Mouse (Mus musculus) MEL-GATA-1-ER (cell line): ENCODE measurements around the gene Gm10260.

Source experiments
- DNase-seq: peaks from one replicate; pipeline ENCODE4 v3.0.0-alpha.2; 2012; ENCODE audit warnings: low read depth; ENCODE audit errors: extremely low read depth

Gm10260 gene

DNA sequence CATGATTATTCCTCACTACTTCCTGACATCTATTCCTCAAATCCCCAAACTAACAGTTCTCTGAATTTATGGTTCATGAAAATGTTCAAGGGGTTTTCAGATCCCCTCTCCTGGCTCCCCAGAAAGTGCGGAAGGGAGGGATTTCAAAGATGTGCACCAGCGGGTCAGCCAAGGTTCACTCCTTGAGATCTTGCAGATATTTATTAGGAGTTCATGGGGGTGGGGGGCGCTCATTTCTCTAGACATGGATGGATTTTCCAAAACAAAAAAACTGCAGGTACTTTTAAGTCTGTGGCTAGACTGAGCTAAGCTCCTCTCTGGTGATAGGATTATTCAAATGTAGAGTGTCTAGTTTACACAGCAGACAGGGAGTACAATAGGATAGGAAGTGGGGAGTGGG is 8.4 kb upstream of the Gm10260 start:
- no peak for DNase-seq

DNA sequence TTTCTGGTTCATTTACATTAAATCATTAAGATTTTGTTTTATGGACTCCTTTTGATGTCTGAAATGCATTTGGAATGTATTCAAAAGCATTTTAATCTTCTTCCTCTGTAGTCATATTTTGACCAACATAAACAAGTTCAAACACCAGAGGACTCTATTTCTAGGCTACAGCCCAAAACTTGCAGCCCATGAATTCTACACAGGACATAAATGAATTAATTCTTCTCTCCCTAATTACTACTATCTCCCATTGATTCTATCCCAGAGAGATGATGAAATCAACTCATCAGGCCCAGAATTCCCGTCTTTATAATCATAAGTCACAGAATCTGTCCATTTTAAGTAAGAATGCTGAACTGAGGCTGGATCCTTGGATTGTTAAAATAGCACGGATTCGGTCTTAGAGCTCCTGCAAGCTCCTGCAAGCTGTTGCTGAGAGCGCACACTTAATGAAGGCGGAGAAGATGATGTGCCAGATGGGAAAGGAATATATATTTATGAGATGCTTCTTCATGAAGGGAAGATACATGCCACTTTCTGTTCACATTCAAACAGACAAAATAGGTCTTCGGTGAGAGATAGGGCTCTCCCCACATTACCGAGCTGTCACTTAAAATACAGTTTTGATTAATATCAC is 7.7 kb upstream of the Gm10260 start:
- DNase-seq: no peak

DNA sequence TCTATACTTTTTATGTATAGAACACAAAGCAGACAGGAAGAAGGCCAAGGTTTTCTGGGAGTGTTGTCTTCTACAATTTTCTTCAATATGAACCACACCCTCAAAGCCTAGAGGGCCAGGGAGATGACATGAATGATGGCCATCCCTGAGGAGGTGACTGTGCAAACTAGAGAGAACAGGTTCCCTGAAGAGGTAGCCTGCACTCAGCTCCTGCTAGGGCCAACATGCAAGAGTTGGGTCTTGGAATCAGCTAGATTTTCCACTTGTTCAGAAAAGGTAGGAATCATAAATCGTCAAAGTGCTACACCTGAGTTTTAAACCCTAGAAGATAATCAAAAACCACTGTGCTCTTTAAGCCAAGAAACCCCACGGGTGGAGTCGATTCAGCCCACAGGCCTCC is 6.2 kb upstream of the Gm10260 start:
- no peak for DNase-seq

DNA sequence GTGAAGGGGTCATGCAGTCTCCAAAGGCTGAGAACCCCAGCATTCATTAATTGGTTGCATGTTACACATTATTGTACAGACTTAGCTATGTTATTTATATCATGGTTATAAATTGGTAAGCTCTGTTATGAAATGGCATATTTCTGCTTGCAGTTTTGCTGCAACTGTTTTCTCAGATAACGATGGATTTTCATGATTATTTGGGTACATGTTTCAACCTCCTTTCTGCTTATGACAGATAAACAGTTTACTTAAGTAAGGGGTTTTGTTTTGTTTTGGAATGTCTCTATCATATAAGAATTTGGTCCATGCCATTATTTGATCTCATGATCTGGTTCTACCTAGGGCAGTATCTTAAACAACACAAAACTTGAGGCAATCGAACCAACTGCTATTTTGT is 5.5 kb upstream of the Gm10260 start:
- no peak for DNase-seq

DNA sequence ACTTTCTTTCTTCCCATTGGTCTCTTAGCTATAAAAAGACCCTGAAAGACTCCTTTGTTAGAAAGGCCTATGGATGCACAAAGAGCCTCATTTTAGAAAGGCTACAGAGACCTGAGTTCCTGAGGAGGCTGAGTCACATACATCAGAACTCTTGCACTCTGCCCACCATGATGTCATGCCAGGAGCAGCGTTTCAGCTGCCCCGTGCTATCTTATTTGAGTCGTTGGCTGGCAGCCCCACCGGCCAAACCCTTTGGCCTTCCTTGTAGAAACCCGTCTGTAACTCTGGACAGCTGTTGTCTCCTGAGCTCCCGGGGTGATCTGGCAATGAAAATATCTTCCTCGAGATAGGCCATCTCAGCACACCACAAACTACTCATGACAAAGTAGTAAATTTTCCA is 3.6 kb upstream of the Gm10260 start:
- no peak for DNase-seq

DNA sequence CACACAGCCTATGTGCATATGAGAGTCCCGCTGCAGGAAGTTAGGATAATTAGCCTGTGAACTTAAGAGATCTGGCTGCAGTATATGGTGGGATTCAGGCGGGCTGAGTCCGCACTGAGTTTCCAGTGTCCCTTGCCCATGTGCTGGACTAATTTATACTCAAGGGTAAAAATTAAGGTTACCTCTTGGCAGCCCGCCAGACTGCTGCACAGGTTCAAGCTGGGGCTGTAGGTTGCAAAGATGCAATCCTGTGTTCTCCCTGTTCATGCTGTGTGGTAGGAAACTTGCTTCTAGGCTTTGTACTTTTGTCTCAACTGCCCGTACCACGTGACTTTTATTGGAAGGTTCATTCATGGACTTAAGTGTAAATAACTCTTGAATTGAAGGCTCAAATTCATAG is 3.0 kb upstream of the Gm10260 start:
- DNase-seq: no peak

DNA sequence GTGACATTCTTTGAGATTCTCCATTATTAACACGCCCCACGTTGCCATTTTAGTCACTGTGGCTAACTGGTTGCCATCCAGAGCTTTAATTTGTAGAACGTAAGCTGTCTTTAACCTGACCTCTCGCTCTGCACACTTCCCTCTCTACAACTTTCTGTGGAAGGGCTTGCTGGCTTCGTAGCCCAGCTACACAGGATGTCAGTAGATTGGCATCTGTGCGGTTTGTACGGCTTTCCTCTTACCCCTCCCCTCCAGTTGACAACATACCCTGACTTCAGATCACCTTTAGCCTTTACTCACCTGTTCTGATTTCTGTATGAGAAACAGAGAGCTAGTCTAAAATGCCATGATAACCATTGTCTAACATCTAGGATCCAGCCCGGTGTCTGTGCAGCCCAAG is 1.7 kb upstream of the Gm10260 start:
- no peak for DNase-seq

DNA sequence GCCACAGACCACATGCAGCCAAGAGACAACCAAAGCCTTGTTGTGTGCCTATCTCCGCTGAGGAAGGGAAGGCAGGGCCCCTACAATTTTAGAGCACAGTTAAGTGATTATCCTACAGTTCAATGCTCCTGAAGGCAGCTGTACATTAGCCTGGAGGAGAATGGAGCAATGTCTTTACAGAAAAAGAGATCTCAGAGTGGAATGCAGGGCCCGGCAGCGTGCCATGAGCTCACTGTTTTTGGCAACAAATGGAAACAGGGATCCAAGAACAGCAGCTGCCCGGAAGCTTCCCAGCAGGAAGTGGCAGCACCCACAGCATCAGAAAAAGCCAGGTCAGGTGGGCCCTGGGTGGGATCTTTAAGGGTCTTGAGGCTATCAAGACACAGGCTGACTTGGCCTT is 3.4 kb downstream of the Gm10260 start:
- no peak for DNase-seq

DNA sequence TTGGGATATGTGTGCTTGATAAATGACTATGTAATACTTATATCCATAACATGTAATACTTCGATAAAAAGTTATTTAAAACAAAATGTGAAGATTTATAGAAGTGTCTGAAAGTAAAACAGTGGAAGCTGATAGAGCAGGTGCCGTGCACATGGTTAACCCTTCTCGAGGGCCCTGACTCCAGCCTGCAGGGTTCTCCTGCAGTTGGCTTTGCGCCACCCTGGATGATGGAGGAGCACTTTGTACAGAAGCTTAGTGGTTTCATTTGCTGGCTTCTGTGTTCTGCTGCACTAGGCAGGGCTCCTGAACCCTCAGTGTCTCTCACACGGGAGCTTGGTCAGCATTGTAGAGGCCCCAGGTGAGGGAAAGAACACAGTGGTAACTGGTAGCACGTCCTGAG is 4.3 kb downstream of the Gm10260 start:
- DNase-seq: no peak

DNA sequence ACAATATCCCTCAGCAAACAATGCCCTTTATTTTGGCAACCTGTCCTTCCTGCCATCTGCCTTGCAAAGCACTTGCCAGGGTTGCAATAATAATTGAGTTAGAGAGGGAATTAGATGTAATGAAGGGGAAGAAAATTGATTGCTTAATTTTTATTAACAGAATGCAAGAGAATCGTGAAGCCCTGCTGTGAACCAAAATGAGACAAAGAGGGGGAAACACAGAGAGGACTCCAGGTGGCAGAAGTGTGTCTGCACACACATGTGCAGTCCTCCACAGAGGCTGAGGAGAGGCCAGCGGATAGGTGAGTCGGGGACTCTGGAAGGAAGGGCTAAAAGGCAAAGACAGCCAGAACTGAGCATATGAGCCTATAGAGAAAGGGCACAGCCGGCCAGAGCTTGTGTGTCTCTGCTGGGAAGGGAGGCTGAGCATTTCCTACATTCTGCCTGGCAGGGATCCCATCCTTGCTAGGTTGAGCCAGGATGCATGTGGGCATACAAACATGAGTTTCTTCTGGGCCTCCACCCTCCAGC is 9.5 kb downstream of the Gm10260 start:
- no peak for DNase-seq

DNA sequence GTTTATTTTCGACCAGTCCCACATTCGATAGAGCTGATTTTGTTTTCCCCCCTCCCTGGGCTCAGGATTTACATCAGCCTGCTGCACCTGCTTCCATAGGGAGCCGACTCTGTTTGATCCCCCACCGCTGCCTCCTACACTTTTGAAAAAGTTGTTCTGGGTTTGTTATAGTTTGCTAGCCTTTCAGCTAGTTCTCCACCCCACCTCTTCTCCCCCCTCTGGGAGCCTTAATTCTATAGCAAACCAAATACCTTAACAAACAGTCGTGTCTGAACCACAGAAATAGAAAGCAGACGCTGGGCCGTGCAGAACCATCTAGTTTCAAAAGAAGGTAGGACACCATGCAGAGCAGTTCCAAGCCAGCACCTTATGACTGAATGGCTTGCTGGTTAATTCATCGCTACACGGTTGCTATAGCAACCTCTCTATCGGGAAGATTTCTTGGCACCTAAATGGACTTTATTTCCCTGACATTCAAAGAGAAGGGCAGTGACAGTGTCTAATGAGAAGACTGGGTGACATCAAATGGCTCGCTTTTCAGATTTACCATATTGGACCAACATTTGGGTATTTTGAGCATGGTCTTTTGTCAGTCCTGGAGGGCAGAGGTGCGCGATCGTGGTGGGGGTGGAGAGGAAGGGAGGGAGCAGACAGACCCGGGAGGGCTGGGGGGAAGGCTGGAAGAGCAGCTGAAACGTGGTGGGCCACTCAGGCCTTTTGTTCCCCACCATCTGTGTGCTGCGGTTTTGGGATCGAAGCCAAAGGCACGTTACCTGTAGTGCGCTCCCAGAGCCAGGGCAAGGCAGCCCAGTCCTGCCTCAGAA is 13.2 kb downstream of the Gm10260 start:
- no peak for DNase-seq

DNA sequence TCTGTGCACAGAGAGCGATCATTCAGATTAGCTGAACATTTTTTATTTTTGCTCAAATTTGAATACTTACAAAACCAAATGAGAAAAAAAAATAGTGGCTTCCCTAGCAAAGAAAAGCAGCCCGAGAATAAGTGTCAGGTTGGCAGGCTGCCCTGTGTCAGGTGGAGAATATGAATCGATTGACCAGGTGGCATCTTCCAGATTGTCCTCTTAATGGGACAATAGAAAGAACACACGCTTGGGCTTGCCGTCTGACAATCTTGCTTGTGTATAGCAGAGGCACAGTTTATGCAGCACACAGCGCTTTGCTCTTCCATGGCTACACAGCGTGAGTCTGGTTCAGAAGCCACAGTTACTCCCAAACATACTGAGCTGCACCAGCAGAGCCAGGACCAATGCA is 15.8 kb downstream of the Gm10260 start:
- DNase-seq: no peak

DNA sequence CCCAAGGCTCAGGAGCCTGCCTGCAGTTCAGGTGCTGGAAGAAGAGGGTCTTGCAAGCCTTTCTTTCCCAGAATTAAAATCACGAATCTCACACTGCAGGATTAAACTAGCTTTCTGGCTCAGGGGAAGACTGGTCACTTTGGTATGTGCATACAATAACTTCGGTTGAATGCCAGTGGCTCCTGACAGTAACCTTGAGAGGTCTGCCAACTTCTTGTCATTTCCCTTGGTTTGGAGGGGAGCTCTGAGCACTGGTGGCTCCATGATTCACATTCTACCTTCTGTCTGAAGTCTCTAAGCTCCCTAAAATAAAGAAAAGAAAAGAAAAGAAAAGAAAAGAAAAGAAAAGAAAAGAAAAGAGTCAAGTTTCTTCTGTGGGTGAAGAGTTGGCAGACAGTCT is 16.4 kb downstream of the Gm10260 start:
- DNase-seq: no peak

DNA sequence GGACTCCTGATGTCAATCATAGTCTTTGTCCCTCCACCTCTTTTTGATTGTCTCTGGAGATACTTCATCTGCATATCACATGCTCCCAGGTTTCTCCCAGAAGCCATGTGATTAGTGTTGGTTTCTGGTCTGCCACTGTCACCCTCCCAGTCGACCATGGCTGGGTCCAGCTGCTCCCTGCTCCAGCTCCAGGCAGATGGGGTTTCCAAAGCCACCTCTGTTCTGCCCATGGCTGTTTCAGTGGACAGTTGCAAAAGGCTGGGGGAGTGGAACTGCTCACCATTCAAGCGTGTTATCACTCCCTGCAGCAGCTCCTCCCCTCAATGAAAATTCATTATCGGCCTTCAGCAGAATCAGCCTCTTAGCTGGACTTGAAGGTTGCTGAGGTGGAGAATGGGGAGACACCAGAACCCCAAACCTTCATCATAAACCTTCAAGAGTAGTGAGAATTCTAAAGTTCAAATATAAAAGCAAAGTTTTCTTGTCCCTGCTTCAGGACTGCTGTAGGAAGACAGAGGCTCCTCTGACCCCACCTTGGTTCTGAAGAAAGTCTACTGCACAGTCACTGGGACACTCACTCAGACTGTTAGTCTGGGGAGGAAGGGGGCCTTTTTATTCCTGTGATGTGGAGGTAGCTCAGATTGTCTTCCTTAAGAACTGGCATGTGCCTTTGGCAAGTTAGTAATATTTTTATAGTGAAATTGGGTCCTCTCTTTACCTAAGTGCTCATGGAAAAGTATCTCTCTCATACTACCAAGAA is 17.0 kb downstream of the Gm10260 start:
- peak; percentile 46 for DNase-seq

DNA sequence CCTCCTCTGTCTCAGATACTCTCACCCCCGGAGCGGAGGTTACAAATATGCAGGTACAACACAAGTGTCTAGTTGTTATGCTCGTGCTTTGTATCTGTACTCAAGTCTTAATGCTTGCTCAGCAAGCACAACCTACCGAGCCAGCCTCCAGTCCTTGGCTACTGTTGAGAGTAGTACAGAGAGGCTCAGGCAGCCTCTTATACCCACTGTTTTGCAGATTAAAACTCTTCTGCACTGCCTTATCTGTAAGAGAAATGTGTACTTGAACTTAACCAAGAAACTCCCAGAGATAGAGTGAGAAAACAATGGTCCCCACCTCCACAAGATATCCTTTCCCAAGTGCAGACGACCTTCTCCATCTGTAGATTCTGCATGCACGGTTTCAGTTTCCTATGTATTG is 24.5 kb downstream of the Gm10260 start:
- no peak for DNase-seq

DNA sequence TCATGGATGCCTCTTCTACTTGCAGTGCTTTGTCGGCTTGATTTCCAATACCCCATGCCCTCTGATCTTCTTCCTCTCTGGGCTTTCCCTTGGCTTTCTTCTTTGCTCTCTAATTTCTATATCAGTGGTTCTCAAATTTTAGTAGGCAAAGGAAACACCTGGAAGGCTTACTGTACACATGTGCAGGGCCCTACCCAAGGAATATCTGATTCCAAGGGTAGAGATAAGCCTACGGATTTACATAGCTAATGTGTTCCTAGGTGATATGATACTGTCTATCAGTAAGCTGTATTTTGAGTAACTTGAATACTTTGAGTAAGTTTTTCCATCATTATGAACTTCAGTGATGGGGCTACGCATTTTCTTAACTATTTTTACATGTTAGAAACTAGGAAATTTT is 25.7 kb downstream of the Gm10260 start:
- DNase-seq: no peak

DNA sequence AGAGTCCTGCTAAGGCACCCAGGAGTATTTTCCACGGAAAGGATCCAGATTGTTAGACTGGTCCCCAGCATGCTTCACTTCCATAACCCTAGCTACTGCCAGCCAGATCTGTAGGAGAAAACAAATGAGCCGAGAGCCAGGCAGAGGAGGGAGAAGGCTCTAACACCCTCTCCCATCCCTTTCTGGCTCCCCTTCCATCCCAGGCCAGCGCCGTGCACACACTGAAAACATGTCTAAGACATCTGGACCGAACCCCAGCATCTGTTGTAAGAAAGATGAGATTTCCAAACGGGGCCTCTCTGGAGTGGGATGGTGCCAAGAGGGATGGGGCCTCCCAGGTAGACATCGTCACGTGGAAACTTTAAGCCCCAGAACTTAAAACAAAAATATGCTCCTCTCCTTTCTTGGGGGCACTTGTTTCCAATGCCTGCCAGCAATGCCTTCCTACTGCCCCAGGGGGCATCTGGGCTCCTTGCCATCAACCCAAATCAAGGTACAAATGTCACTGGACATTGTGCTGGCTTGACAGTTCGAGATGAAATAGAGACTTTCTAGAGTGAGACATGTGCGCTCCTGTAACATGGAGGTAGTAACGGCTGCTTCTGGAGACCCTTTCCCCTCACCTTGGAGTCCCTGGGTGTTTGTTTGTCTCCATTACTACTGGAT is 35.1 kb downstream of the Gm10260 start:
- no peak for DNase-seq

DNA sequence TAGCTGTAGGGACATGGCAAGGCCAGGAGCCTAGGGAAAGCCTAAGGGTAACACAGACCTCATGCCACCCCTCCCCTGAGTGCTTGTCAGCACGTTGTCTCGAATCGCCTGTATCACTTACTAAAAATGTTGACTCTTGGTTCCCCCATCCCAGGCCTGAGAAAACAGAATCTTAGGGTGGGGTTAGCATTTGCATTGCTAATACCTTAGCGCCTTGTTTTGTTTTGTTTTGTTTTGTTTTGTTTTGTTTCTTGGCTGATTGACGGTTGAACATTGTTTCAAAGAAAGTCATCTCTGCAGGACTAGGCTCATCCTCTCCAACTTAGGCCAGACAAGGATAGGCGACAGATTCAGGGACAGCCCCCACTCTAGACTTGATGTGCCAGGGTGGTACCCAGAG is 35.9 kb downstream of the Gm10260 start:
- no peak for DNase-seq

DNA sequence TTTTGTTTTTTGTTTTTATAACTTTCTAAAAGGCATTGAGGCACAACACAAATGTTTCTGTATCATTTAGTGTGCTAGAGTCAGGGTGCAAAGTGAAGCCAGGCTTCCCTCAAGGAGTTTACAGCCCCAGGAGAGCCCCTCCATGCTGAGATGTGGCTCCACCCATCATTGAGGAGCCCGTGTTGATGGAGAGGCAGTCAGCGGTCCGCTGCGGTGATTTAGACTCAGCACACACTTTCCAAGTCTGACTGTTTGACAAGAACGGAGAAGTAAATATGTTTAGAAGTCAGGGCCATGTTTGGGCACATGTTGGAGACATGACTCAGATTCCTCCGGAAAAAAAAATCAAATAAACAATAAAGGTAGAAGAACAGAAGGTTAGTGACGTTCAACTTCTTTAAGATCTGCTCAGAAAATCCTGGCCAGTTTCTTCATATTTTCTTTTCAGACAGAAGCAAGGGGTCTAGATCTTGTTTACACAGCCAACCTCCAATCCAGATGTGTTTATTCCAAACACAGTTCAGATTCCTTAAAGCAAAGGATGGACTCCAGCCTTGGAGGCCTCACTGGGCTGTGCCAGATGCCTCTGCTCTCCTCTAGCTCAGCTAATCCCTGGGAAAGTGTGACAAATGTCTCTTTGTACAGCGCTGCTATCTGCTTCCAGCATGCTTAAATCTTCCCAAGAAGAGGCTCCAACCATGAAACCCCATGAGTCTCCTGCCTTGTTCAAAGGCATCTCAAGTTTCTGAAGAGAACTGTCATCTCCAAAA is 47.7 kb downstream of the Gm10260 start:
- DNase-seq: no peak

DNA sequence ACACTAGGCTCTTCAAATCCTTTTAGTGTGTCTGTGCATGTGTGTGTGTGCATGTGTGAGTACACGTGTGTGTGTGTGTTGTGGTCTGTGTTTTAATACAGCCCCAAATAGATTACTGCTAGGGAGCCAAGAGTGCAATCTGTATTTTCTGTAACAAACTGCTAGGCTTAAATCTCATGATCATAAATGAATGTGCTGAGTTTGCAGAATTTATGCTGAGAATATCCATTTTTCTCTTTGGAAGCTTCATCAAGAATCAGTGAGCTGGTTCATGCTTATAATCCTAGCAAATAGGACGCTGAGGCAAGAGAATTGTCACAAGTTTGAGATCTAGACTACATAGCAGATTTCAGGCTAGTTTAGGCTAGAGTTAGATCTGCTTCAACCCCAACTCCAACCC is 48.9 kb downstream of the Gm10260 start:
- no peak for DNase-seq
